Mouse (Mus musculus): Measurements from ENCODE around the gene Gpr37l1. TPM values are rescaled to one million over a fixed set of nuclear protein-coding genes. Genes with fewer than 3 reads are reported as not detected.
A peak's percentile ranks its signal among the peaks of the same experiment; 100 is the strongest.
"Not testable (repeated sequence)": the region's sequence is repeated elsewhere in the genome, so short reads cannot be mapped to it uniquely, and the experiment has no call there.

Gene Gpr37l1
- polyA plus RNA-seq, 1 experiment from 2014 or later: not detected

DNA sequence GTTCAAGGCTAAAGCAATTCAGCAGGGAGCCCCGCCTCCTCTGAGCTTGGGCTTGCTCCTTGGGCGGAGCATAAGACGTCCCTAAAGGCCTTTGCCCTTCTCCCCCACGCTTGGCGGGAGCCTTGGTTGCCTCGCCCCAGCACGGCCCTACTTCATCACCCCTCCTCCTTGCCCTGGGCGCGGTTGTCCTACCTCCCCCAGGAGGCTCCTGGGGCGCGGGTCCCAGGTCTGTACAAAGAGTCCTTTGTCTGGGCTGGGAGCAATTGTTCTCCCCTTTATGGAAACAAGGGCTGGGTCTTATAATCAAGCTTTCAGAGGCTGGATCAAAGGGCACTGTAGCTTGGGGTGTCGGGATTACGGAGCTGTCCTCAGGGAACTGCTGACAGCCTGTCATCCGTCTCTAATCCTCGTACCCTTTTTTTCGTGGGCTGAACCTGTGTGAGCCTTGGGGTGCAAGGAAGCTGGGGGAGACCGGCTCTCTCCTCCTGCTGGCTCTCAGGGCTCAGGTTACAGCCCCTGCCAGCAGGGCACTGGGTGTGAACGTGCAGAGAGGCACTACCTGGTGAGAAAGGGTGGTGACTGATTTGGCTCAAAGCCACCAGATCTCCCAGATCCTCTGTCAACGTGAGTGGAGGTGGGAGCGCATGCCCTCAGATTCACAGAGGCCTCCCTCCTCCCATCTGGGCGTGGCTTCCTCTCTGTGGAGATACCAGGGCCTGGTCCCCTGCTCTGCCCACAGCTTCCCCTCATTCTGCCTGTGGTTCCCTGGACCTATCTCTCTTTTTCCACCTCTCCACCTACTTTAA, 31.7 kb upstream of the Gpr37l1 start:
- H3K4me1 ChIP-seq (replicated peaks; ENCODE audit: control insufficient read depth, insufficient read depth, low read length): peaks cover 12% of the 10 kb centered on the region
- H3K4me2 ChIP-seq (ENCODE audit: low read depth, low read length, severe bottlenecking): peak overlapping the region; percentile 47; the same call in 1 of the 2 replicates
- no peaks in the 10 kb centered on the region for H3K36me3 ChIP-seq (ENCODE audit: control insufficient read depth, insufficient read depth, low read length)
- no peaks in the 10 kb centered on the region for H3K27me3 ChIP-seq (ENCODE audit: control insufficient read depth, insufficient read depth, low read length)
- ATAC-seq (replicated peaks; ENCODE audit: low FRiP score) (peak; percentile 76), DNase-seq (ENCODE audit: low spot score) (peak; percentile 66)
- WGBS: 2% methylated on average over 21 of the region's 21 CpGs
- no peak overlapping the region for H3K4me3 ChIP-seq (ENCODE audit: low read depth, low read length)
- H3K9me3 ChIP-seq (ENCODE audit: control insufficient read depth, low read length): no peaks in the 10 kb centered on the region
- H3K9ac ChIP-seq (ENCODE audit: low read length): peak overlapping the region; percentile 51
- H3K27ac ChIP-seq (ENCODE audit: low read depth, low read length): no peak overlapping the region

DNA sequence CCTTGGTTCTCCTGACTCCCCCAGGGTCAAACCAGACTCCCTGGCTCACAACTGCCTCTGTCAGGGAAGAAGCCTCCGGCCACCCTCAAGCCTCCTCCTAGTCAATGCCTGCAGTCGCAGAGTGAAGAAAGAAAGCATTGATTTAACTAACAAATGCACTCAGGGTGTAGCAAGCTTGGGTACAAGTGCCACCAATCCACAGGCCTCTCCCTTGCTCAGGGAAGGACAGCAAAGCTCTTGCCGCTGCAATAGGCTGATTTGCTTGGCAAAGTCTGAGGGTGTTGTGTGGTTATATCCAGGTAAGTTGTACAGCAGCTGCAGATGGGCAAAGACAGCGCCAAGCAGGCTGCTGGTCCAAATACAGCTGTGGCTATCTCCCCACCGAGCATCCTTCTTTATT, 30.9 kb upstream of the Gpr37l1 start:
- H3K4me2 ChIP-seq (ENCODE audit: low read depth, low read length, severe bottlenecking): no peak overlapping the region
- WGBS: 28% methylated on average over 5 of the region's 5 CpGs
- no peaks in the 10 kb centered on the region for H3K36me3 ChIP-seq (ENCODE audit: control insufficient read depth, insufficient read depth, low read length)
- peaks cover 12% of the 10 kb centered on the region for H3K4me1 ChIP-seq (replicated peaks; ENCODE audit: control insufficient read depth, insufficient read depth, low read length)
- H3K9ac ChIP-seq (ENCODE audit: low read length): no peak overlapping the region
- H3K4me3 ChIP-seq (ENCODE audit: low read depth, low read length): no peak overlapping the region
- ATAC-seq (replicated peaks; ENCODE audit: low FRiP score) (no peak), DNase-seq (ENCODE audit: low spot score) (no peak)
- H3K9me3 ChIP-seq (ENCODE audit: control insufficient read depth, low read length): no peaks in the 10 kb centered on the region
- no peak overlapping the region for H3K27ac ChIP-seq (ENCODE audit: low read depth, low read length)
- no peaks in the 10 kb centered on the region for H3K27me3 ChIP-seq (ENCODE audit: control insufficient read depth, insufficient read depth, low read length)

DNA sequence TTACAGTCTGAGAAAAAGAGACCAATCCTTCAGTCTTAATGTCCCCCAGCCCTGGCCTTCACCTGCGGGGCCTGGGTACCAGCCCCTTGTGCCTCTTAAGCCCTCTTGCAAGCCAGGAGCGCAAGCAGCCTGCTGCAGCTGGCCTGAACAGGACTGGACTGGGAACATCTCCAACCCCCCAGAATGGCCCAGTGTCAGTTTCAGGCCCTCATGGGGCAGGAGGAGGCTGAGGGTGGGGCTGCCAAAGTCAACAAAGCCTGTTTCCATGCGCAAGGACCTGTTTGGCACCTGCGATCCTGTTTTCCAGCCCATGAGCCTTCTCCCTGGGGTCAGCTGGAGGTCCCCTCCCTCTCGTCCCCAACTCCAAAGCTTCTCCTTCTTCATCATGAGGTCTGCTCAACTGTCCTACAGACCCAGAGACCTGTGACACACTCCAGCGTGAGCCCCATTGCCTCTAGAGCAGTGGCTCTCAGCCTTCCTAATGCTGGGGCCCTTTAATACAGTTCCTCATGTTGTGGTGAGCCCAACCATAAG, 28.5 kb upstream of the Gpr37l1 start:
- Histone ChIP-seq H3K36me3 (ENCODE audit: control insufficient read depth, insufficient read depth, low read length) (no peaks in the 10 kb centered on the region), H3K9me3 (ENCODE audit: control insufficient read depth, low read length) (no peaks in the 10 kb centered on the region), H3K27me3 (ENCODE audit: control insufficient read depth, insufficient read depth, low read length) (no peaks in the 10 kb centered on the region), H3K4me3 (ENCODE audit: low read depth, low read length) (no peak overlapping the region), H3K4me1 (replicated peaks; ENCODE audit: control insufficient read depth, insufficient read depth, low read length) (peaks cover 12% of the 10 kb centered on the region), H3K27ac (ENCODE audit: low read depth, low read length) (no peak overlapping the region), H3K9ac (ENCODE audit: low read length) (no peak overlapping the region), H3K4me2 (ENCODE audit: low read depth, low read length, severe bottlenecking) (no peak overlapping the region)
- DNase-seq (ENCODE audit: low spot score) (peak; percentile 43), ATAC-seq (replicated peaks; ENCODE audit: low FRiP score) (no peak)
- 85% methylated on average over 6 of the region's 6 CpGs for WGBS

GRCm38 (mm10) chr1:135194335-135194734, 26.9 kb upstream of the Gpr37l1 start:
- H3K4me3 ChIP-seq (ENCODE audit: low read depth, low read length); H3K9ac ChIP-seq (ENCODE audit: low read length); ATAC-seq (replicated peaks; ENCODE audit: low FRiP score); H3K36me3 ChIP-seq (ENCODE audit: control insufficient read depth, insufficient read depth, low read length); H3K27ac ChIP-seq (ENCODE audit: low read depth, low read length); H3K4me2 ChIP-seq (ENCODE audit: low read depth, low read length, severe bottlenecking); H3K9me3 ChIP-seq (ENCODE audit: control insufficient read depth, low read length); H3K27me3 ChIP-seq (ENCODE audit: control insufficient read depth, insufficient read depth, low read length); H3K4me1 ChIP-seq (replicated peaks; ENCODE audit: control insufficient read depth, insufficient read depth, low read length): not testable (repeated sequence)
- peak; percentile 38 for DNase-seq (ENCODE audit: low spot score)
- WGBS: 74% methylated on average over 5 of the region's 5 CpGs

- Histone ChIP-seq H3K27ac (ENCODE audit: low read depth, low read length) (no peak overlapping the region), H3K4me1 (replicated peaks; ENCODE audit: control insufficient read depth, insufficient read depth, low read length) (no peaks in the 10 kb centered on the region), H3K27me3 (ENCODE audit: control insufficient read depth, insufficient read depth, low read length) (no peaks in the 10 kb centered on the region), H3K4me2 (ENCODE audit: low read depth, low read length, severe bottlenecking) (no peak overlapping the region), H3K4me3 (ENCODE audit: low read depth, low read length) (no peak overlapping the region), H3K9ac (ENCODE audit: low read length) (no peak overlapping the region), H3K36me3 (ENCODE audit: control insufficient read depth, insufficient read depth, low read length) (no peaks in the 10 kb centered on the region), H3K9me3 (ENCODE audit: control insufficient read depth, low read length) (no peaks in the 10 kb centered on the region)
- 90% methylated on average over 4 of the region's 4 CpGs for WGBS
- DNase-seq (ENCODE audit: low spot score) (no peak), ATAC-seq (replicated peaks; ENCODE audit: low FRiP score) (no peak)
Observed at GRCm38 (mm10) chr1:135189186-135189585, 21.7 kb upstream of the Gpr37l1 start.

GRCm38 (mm10) chr1:135188197-135188596, 20.7 kb upstream of the Gpr37l1 start:
- Histone ChIP-seq H3K9ac (ENCODE audit: low read length) (no peak overlapping the region), H3K9me3 (ENCODE audit: control insufficient read depth, low read length) (no peaks in the 10 kb centered on the region), H3K4me2 (ENCODE audit: low read depth, low read length, severe bottlenecking) (no peak overlapping the region), H3K27ac (ENCODE audit: low read depth, low read length) (no peak overlapping the region), H3K4me1 (replicated peaks; ENCODE audit: control insufficient read depth, insufficient read depth, low read length) (no peaks in the 10 kb centered on the region), H3K27me3 (ENCODE audit: control insufficient read depth, insufficient read depth, low read length) (no peaks in the 10 kb centered on the region), H3K36me3 (ENCODE audit: control insufficient read depth, insufficient read depth, low read length) (no peaks in the 10 kb centered on the region), H3K4me3 (ENCODE audit: low read depth, low read length) (no peak overlapping the region)
- 23% methylated on average over 3 of the region's 3 CpGs for WGBS
- DNase-seq (ENCODE audit: low spot score) (no peak), ATAC-seq (replicated peaks; ENCODE audit: low FRiP score) (no peak)

GRCm38 (mm10) chr1:135187016-135187415, 19.5 kb upstream of the Gpr37l1 start:
- not testable (repeated sequence) for H3K9ac ChIP-seq (ENCODE audit: low read length); H3K4me2 ChIP-seq (ENCODE audit: low read depth, low read length, severe bottlenecking); H3K4me3 ChIP-seq (ENCODE audit: low read depth, low read length); H3K27ac ChIP-seq (ENCODE audit: low read depth, low read length); DNase-seq (ENCODE audit: low spot score); H3K36me3 ChIP-seq (ENCODE audit: control insufficient read depth, insufficient read depth, low read length); H3K27me3 ChIP-seq (ENCODE audit: control insufficient read depth, insufficient read depth, low read length); H3K9me3 ChIP-seq (ENCODE audit: control insufficient read depth, low read length); H3K4me1 ChIP-seq (replicated peaks; ENCODE audit: control insufficient read depth, insufficient read depth, low read length); ATAC-seq (replicated peaks; ENCODE audit: low FRiP score)
- 38% methylated on average over 2 of the region's 2 CpGs for WGBS

GRCm38 (mm10) chr1:135186427-135186826, 18.9 kb upstream of the Gpr37l1 start:
- Histone ChIP-seq H3K4me2 (ENCODE audit: low read depth, low read length, severe bottlenecking) (no peak overlapping the region), H3K27ac (ENCODE audit: low read depth, low read length) (no peak overlapping the region), H3K4me1 (replicated peaks; ENCODE audit: control insufficient read depth, insufficient read depth, low read length) (no peaks in the 10 kb centered on the region), H3K36me3 (ENCODE audit: control insufficient read depth, insufficient read depth, low read length) (no peaks in the 10 kb centered on the region), H3K9ac (ENCODE audit: low read length) (no peak overlapping the region), H3K4me3 (ENCODE audit: low read depth, low read length) (no peak overlapping the region), H3K9me3 (ENCODE audit: control insufficient read depth, low read length) (no peaks in the 10 kb centered on the region), H3K27me3 (ENCODE audit: control insufficient read depth, insufficient read depth, low read length) (no peaks in the 10 kb centered on the region)
- no peak for DNase-seq (ENCODE audit: low spot score)
- WGBS: 36% methylated on average over 8 of the region's 8 CpGs
- ATAC-seq (replicated peaks; ENCODE audit: low FRiP score): no peak

DNA sequence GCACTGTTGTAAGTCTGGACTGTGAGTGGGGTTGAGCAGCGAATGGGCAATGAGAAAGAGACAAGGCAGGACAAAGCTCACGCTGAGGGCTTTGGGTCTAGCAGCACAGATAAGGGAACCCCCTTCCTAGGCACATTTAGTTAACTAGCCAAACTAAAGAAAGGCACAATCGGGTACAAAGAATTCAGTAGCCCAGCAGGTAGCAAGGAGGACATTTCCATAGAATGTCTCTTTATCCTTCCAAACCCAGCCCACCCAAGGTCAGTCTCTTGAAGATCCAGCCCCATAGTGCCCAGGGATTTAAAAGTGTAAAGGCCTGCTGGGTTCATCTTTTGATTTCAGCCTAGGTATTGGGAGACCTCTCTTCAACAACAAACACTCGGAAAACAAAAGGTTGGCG, 18.5 kb upstream of the Gpr37l1 start:
- H3K27me3 ChIP-seq (ENCODE audit: control insufficient read depth, insufficient read depth, low read length): no peaks in the 10 kb centered on the region
- H3K4me1 ChIP-seq (replicated peaks; ENCODE audit: control insufficient read depth, insufficient read depth, low read length): no peaks in the 10 kb centered on the region
- no peak for ATAC-seq (replicated peaks; ENCODE audit: low FRiP score)
- H3K9me3 ChIP-seq (ENCODE audit: control insufficient read depth, low read length): no peaks in the 10 kb centered on the region
- H3K27ac ChIP-seq (ENCODE audit: low read depth, low read length): no peak overlapping the region
- 29% methylated on average over 5 of the region's 5 CpGs for WGBS
- no peak overlapping the region for H3K4me3 ChIP-seq (ENCODE audit: low read depth, low read length)
- H3K9ac ChIP-seq (ENCODE audit: low read length): no peak overlapping the region
- no peaks in the 10 kb centered on the region for H3K36me3 ChIP-seq (ENCODE audit: control insufficient read depth, insufficient read depth, low read length)
- H3K4me2 ChIP-seq (ENCODE audit: low read depth, low read length, severe bottlenecking): no peak overlapping the region
- DNase-seq (ENCODE audit: low spot score): no peak
